Mouse (Mus musculus) hindbrain, postnatal 0 days (tissue): ENCODE results near the gene Stk10. TPM values are rescaled to one million over a fixed set of nuclear protein-coding genes. Genes with fewer than 3 reads are reported as not detected.

Experiments used
- ATAC-seq: fragments of 200-750 bp; cut with Nextera tagmentation; 2 replicates; pipeline ENCODE4 v1.8.0; 2017; ENCODE audit warnings: mild to moderate bottlenecking, moderate TSS enrichment, moderate library complexity
- DNase-seq: peaks from one replicate; pipeline ENCODE4 v3.0.0-alpha.2; 2015; ENCODE audit warnings: low spot score
- H3K27ac ChIP-seq: fragments of 300-500 bp; sonication (generic); 2 replicates; pipeline ENCODE4 v1.5.1; 2014; ENCODE audit warnings: mild to moderate bottlenecking
- H3K27me3 ChIP-seq: fragments of 300-500 bp; sonication (generic); 2 replicates; pipeline ENCODE4 v1.6.1; 2014; ENCODE audit warnings: low read length, mixed read lengths; ENCODE audit not compliant: insufficient read depth
- H3K36me3 ChIP-seq: fragments of 300-500 bp; sonication (generic); 2 replicates; pipeline ENCODE4 v1.6.1; 2014; ENCODE audit warnings: low read length, mixed read lengths; ENCODE audit not compliant: insufficient read depth
- H3K4me1 ChIP-seq: fragments of 300-500 bp; sonication (generic); 2 replicates; pipeline ENCODE4 v1.6.1; 2014; ENCODE audit warnings: antibody characterized with exemption, low read length, mixed read lengths; ENCODE audit not compliant: insufficient read depth
- H3K4me2 ChIP-seq: fragments of 300-500 bp; sonication (generic); 2 replicates; pipeline ENCODE4 v1.6.1; 2014; ENCODE audit warnings: low read depth, mild to moderate bottlenecking, low read length, moderate library complexity, mixed read lengths
- H3K4me3 ChIP-seq: fragments of 300-500 bp; sonication (generic); 2 replicates; pipeline ENCODE4 v1.5.1; 2014; ENCODE audit warnings: low read length
- H3K9ac ChIP-seq: fragments of 300-500 bp; sonication (generic); replicated peaks from 2 replicates; pipeline ENCODE4 v1.6.1; 2014; ENCODE audit warnings: mild to moderate bottlenecking, low read length, moderate library complexity, mixed read lengths
- H3K9me3 ChIP-seq: fragments of 300-500 bp; sonication (generic); 2 replicates; pipeline ENCODE4 v1.6.1; 2016; ENCODE audit warnings: low read length, mixed read lengths
- CTCF ChIP-seq: IDR thresholded peaks from 2 replicates; pipeline ENCODE4 v1.5.1; 2016; ENCODE audit warnings: antibody characterized with exemption, control low read depth, low read depth
- WGBS: fragments of 180-500 bp; shearing (Covaris S2); extraction: QIAGEN DNeasy Blood & Tissue Kit; methylation state at CpG from one replicate; pipeline ENCODE4 v1.1.7; 2014; 5-methylcytosine and 5-hydroxymethylcytosine counted together
- polyA plus RNA-seq: library from polyadenylated mRNA; unstranded; fragments of >200 nt; fragmentation: Nextera tagmentation; extraction: Ambion mirVana; gene quantifications from 2 replicates; pipeline ENCODE4 v1.2.1, GENCODE M21; 2015
- total RNA-seq: library from RNA; depleted of rRNA; stranded (reverse); fragments of >200 nt; gene quantifications from 2 replicates; pipeline ENCODE4 v1.2.3, GENCODE M21; 2014

The Stk10 gene
- total and polyA plus RNA-seq, 2 experiments from 2014 or later = 1.2 to 4.5 TPM

- DNase-seq (no peak), ATAC-seq (no peak)
- no peak overlapping the region for H3K4me2 ChIP-seq
- H3K4me3 ChIP-seq = no peak overlapping the region
- peaks cover 13% of the 10 kb centered on the region for H3K4me1 ChIP-seq
- H3K27ac ChIP-seq = peak overlapping the region; percentile 3; the same call in 1 of the 2 replicates
- no peak for TF ChIP-seq CTCF
- 86% methylated on average over 4 of the region's 4 CpGs for WGBS
- H3K9me3 ChIP-seq = no peaks in the 10 kb centered on the region
- H3K9ac ChIP-seq = no peak overlapping the region
- no peaks in the 10 kb centered on the region for H3K27me3 ChIP-seq
- H3K36me3 ChIP-seq = no peaks in the 10 kb centered on the region
Measured at GRCm38 (mm10) chr11:32548240-32548639, 15.1 kb downstream of the Stk10 start.

GRCm38 (mm10) chr11:32549236-32549635, 16.1 kb downstream of the Stk10 start:
- Histone ChIP-seq H3K4me2 (no peak overlapping the region), H3K36me3 (no peaks in the 10 kb centered on the region), H3K4me1 (peaks cover 13% of the 10 kb centered on the region), H3K9me3 (no peaks in the 10 kb centered on the region), H3K27ac (peak overlapping the region; percentile 38; the same call in 1 of the 2 replicates), H3K4me3 (no peak overlapping the region), H3K9ac (no peak overlapping the region), H3K27me3 (no peaks in the 10 kb centered on the region)
- ATAC-seq (no peak), DNase-seq (peak; percentile 5)
- TF ChIP-seq CTCF = no peak
- 33% methylated on average over 6 of the region's 6 CpGs for WGBS

GRCm38 (mm10) chr11:32550102-32550501, 17.0 kb downstream of the Stk10 start:
- Histone ChIP-seq H3K4me3 (no peak overlapping the region), H3K4me1 (peaks cover 13% of the 10 kb centered on the region), H3K36me3 (no peaks in the 10 kb centered on the region), H3K4me2 (no peak overlapping the region), H3K9ac (no peak overlapping the region), H3K9me3 (no peaks in the 10 kb centered on the region), H3K27me3 (no peaks in the 10 kb centered on the region), H3K27ac (no peak overlapping the region)
- TF ChIP-seq CTCF = no peak
- 46% methylated on average over 4 of the region's 4 CpGs for WGBS
- ATAC-seq = no peak
- peak; percentile 31 for DNase-seq

GRCm38 (mm10) chr11:32551056-32551455, 18.0 kb downstream of the Stk10 start:
- no peak overlapping the region for H3K9ac ChIP-seq
- no peak overlapping the region for H3K4me3 ChIP-seq
- DNase-seq = no peak
- WGBS = 93% methylated on average over 4 of the region's 4 CpGs
- no peak for TF ChIP-seq CTCF
- ATAC-seq = no peak
- no peaks in the 10 kb centered on the region for H3K9me3 ChIP-seq
- H3K4me2 ChIP-seq = no peak overlapping the region
- no peak overlapping the region for H3K27ac ChIP-seq
- H3K36me3 ChIP-seq = no peaks in the 10 kb centered on the region
- H3K4me1 ChIP-seq = peaks cover 13% of the 10 kb centered on the region
- H3K27me3 ChIP-seq = no peaks in the 10 kb centered on the region

GRCm38 (mm10) chr11:32551579-32552297, 18.6 kb downstream of the Stk10 start:
- Histone ChIP-seq H3K4me3 (no peak overlapping the region), H3K4me2 (no peak overlapping the region), H3K4me1 (peaks cover 13% of the 10 kb centered on the region), H3K9ac (no peak overlapping the region), H3K27ac (peak overlapping the region; percentile 57; the same call in 1 of the 2 replicates), H3K9me3 (no peaks in the 10 kb centered on the region), H3K36me3 (no peaks in the 10 kb centered on the region), H3K27me3 (no peaks in the 10 kb centered on the region)
- peak; percentile 72 for DNase-seq
- peak; percentile 85 for ATAC-seq
- WGBS = 31% methylated on average over 12 of the region's 12 CpGs
- TF ChIP-seq CTCF = no peak

GRCm38 (mm10) chr11:32552401-32553090, 19.4 kb downstream of the Stk10 start:
- Histone ChIP-seq H3K4me2 (no peak overlapping the region), H3K4me1 (peaks cover 10% of the 10 kb centered on the region), H3K27ac (peak overlapping the region; percentile 57; the same call in 1 of the 2 replicates), H3K27me3 (no peaks in the 10 kb centered on the region), H3K36me3 (no peaks in the 10 kb centered on the region), H3K9me3 (no peaks in the 10 kb centered on the region), H3K9ac (no peak overlapping the region), H3K4me3 (no peak overlapping the region)
- DNase-seq (peak; percentile 52), ATAC-seq (peak; percentile 15; the same call in 1 of the 2 replicates)
- TF ChIP-seq CTCF = no peak
- WGBS = 52% methylated on average over 13 of the region's 13 CpGs
